Mouse (Mus musculus): ENCODE results near the gene Tmem101. TPM values are rescaled to one million over a fixed set of nuclear protein-coding genes. Genes with fewer than 3 reads are reported as not detected.

The Tmem101 gene
- polyA plus RNA-seq, 1 experiment from 2014 or later, result 35.3 TPM

Other genes with a start within 250 kb of the Tmem101 start
- gene Sost, start 189.4 kb downstream of the Tmem101 start, polyA plus RNA-seq (2015; fragmentation: Nextera tagmentation; extraction: Ambion mirVana), result 2.3 and 2.4 TPM in 2 replicates
- gene Cfap97d1, start 172.1 kb downstream of the Tmem101 start, polyA plus RNA-seq (2015; fragmentation: Nextera tagmentation; extraction: Ambion mirVana), result not detected in 2 replicates
- gene Dusp3, start 169.4 kb downstream of the Tmem101 start, polyA plus RNA-seq (2015; fragmentation: Nextera tagmentation; extraction: Ambion mirVana), result 57.3 and 58.8 TPM in 2 replicates
- 4.2 and 4.9 TPM in 2 replicates for gene Mpp3, start 127.9 kb downstream of the Tmem101 start, polyA plus RNA-seq (2015; fragmentation: Nextera tagmentation; extraction: Ambion mirVana)
- 11.6 TPM in 2 replicates for gene Cd300lg, start 114.9 kb downstream of the Tmem101 start, polyA plus RNA-seq (2015; fragmentation: Nextera tagmentation; extraction: Ambion mirVana)
- gene Mpp2, start 67.9 kb downstream of the Tmem101 start, polyA plus RNA-seq (2015; fragmentation: Nextera tagmentation; extraction: Ambion mirVana), result 6.6 and 9.1 TPM in 2 replicates
- not detected in 2 replicates for gene Ppy, start 55.1 kb downstream of the Tmem101 start, polyA plus RNA-seq (2015; fragmentation: Nextera tagmentation; extraction: Ambion mirVana)
- not detected in 2 replicates for gene Pyy, start 48.6 kb downstream of the Tmem101 start, polyA plus RNA-seq (2015; fragmentation: Nextera tagmentation; extraction: Ambion mirVana)
- 0.14 and 0.29 TPM in 2 replicates for gene Nags, start 10.9 kb downstream of the Tmem101 start, polyA plus RNA-seq (2015; fragmentation: Nextera tagmentation; extraction: Ambion mirVana)
- 60.5 and 77.2 TPM in 2 replicates for gene Lsm12, start 28.9 kb upstream of the Tmem101 start, polyA plus RNA-seq (2015; fragmentation: Nextera tagmentation; extraction: Ambion mirVana)
- gene G6pc3, start 33.2 kb upstream of the Tmem101 start, polyA plus RNA-seq (2015; fragmentation: Nextera tagmentation; extraction: Ambion mirVana), result 24.4 and 25.0 TPM in 2 replicates
- 86.7 and 96.4 TPM in 2 replicates for gene Hdac5, start 73.8 kb upstream of the Tmem101 start, polyA plus RNA-seq (2015; fragmentation: Nextera tagmentation; extraction: Ambion mirVana)
- 11.8 and 12.3 TPM in 2 replicates for gene BC030867, start 92.5 kb upstream of the Tmem101 start, polyA plus RNA-seq (2015; fragmentation: Nextera tagmentation; extraction: Ambion mirVana)
- 0.08 and 0.09 TPM in 2 replicates for gene Asb16, start 112.3 kb upstream of the Tmem101 start, polyA plus RNA-seq (2015; fragmentation: Nextera tagmentation; extraction: Ambion mirVana)
- 42.6 and 44.9 TPM in 2 replicates for gene Tmub2, start 128.5 kb upstream of the Tmem101 start, polyA plus RNA-seq (2015; fragmentation: Nextera tagmentation; extraction: Ambion mirVana)
- gene Atxn7l3, start 140.2 kb upstream of the Tmem101 start, polyA plus RNA-seq (2015; fragmentation: Nextera tagmentation; extraction: Ambion mirVana), result 7.1 and 9.1 TPM in 2 replicates
- 57.8 and 58.9 TPM in 2 replicates for gene Ubtf, start 163.3 kb upstream of the Tmem101 start, polyA plus RNA-seq (2015; fragmentation: Nextera tagmentation; extraction: Ambion mirVana)
- 14.9 TPM in 2 replicates for gene Slc4a1, start 209.8 kb upstream of the Tmem101 start, polyA plus RNA-seq (2015; fragmentation: Nextera tagmentation; extraction: Ambion mirVana)
- gene Rundc3a, start 237.0 kb upstream of the Tmem101 start, polyA plus RNA-seq (2015; fragmentation: Nextera tagmentation; extraction: Ambion mirVana), result 0.72 and 1.3 TPM in 2 replicates